Mouse (Mus musculus) ovary, postnatal 14 days (tissue): ENCODE data around the gene Micu1.

Experiments used
- DNase-seq: peaks from one replicate; pipeline ENCODE4 v3.0.0; 2022; ENCODE audit warnings: low spot score

Micu1 gene

GRCm38 (mm10) chr10:59884327-59885173 is 182.3 kb downstream of the Micu1 start:
- DNase-seq = no peak

GRCm38 (mm10) chr10:59885174-59886080 is 183.2 kb downstream of the Micu1 start:
- no peak for DNase-seq

- no peak for DNase-seq
Observed at GRCm38 (mm10) chr10:59886081-59886466, 183.8 kb downstream of the Micu1 start.

GRCm38 (mm10) chr10:59887432-59887831 is 185.2 kb downstream of the Micu1 start:
- no peak for DNase-seq

- DNase-seq = no peak
Observed at GRCm38 (mm10) chr10:59889339-59889738, 187.1 kb downstream of the Micu1 start.

GRCm38 (mm10) chr10:59889953-59890751 is 187.9 kb downstream of the Micu1 start:
- no peak for DNase-seq

GRCm38 (mm10) chr10:59892977-59893376 is 190.7 kb downstream of the Micu1 start:
- no peak for DNase-seq

- peak; percentile 78 for DNase-seq
Observed at GRCm38 (mm10) chr10:59894251-59895160, 192.2 kb downstream of the Micu1 start.

- no peak for DNase-seq
Observed at GRCm38 (mm10) chr10:59895460-59896186, 193.3 kb downstream of the Micu1 start.

- DNase-seq = no peak
Observed at GRCm38 (mm10) chr10:59896211-59896610, 193.9 kb downstream of the Micu1 start.

- DNase-seq = no peak
Observed at GRCm38 (mm10) chr10:59896911-59897331, 194.6 kb downstream of the Micu1 start.

GRCm38 (mm10) chr10:59897511-59897910 is 195.2 kb downstream of the Micu1 start:
- DNase-seq = no peak

GRCm38 (mm10) chr10:59898180-59898778 is 196.0 kb downstream of the Micu1 start:
- DNase-seq = no peak

- DNase-seq = no peak
Observed at GRCm38 (mm10) chr10:59898935-59899334, 196.7 kb downstream of the Micu1 start.

- no peak for DNase-seq
Observed at GRCm38 (mm10) chr10:59899341-59900173, 197.3 kb downstream of the Micu1 start.

GRCm38 (mm10) chr10:59900174-59900435 is 197.8 kb downstream of the Micu1 start:
- DNase-seq = no peak

- no peak for DNase-seq
Observed at GRCm38 (mm10) chr10:59900939-59901338, 198.7 kb downstream of the Micu1 start.

GRCm38 (mm10) chr10:59901463-59901862 is 199.2 kb downstream of the Micu1 start:
- no peak for DNase-seq

GRCm38 (mm10) chr10:59901986-59902605 is 199.8 kb downstream of the Micu1 start:
- no peak for DNase-seq
